Mouse (Mus musculus): ENCODE data around the gene Bace1.

- TF ChIP-seq POLR2A (IDR thresholded peaks at IDR 0.05; ENCODE audit: low read depth, low read length) (no peak), CTCF (IDR thresholded peaks at IDR 0.05; ENCODE audit: extremely low read depth, insufficient read depth, insufficient read length, insufficient replicate concordance) (no peak)
Observed at GRCm38 (mm10) chr9:45838069-45838433, 329 bp upstream of the Bace1 start.
